Mouse (Mus musculus): ENCODE data around the gene Gm10563.
A peak's percentile ranks its signal among the peaks of the same experiment; 100 is the strongest.
"Not testable (repeated sequence)": the region's sequence is repeated elsewhere in the genome, so short reads cannot be mapped to it uniquely, and the experiment has no call there.

Gene Gm10563

DNA sequence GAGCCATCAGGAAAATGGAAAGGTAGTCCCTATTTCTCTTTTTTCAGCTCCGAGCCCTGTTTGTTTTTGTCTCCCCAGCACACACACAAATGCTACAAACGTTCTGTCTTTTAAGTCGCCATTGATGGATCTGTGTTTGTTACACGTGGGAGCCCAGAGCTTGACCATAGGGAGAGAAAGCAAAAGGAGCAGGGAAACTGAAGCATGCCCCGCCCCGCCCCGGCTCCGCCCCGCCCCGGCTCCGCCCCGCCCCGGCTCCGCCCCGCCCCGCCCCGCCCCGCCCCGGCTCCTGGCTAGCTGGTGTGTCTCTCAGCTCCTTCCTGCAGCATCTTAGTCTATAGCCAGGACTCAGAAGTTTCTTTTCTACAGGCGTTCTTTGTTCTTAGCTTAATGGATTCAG is 46.7 kb downstream of the Gm10563 start:
- DNase-seq (ENCODE audit: low read depth, low spot score) = no peak

DNA sequence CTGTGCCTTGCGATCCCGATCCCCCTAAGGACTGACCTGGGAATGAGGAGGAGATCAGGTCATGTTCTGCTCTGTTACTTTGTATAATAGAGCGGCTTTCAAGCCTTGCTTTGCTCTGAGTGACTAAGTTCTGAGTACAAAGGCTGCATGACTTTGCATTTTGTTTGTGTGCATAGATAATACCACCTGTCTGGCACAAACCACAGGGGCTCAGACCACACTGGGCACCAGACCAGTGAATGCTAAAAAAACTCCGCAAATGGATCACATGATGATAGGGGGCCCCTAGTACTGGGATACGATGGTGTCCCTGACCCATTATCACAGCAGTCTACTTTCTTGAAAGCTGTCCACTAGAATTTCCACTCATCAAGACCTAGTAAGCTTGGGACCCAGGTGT is 48.6 kb downstream of the Gm10563 start:
- DNase-seq (ENCODE audit: low read depth, low spot score) = no peak

DNA sequence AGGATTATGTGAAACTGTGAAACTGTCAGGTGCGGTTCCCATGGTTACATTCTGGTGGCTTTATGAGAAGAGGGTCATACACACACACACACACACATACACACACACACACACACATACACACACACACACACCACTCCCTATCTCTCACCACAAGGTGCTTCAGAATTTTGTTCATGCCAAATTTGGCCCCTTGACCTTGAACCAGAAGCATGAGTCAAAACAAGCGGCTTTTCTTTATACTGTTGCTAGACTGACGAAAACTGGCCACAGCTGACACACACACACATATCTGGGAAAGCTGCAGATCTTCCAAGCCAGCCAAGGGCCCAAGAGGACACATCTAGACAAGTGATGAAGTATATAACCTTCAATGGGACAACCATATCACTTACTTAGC is 49.4 kb downstream of the Gm10563 start:
- DNase-seq (ENCODE audit: low read depth, low spot score) = no peak

DNA sequence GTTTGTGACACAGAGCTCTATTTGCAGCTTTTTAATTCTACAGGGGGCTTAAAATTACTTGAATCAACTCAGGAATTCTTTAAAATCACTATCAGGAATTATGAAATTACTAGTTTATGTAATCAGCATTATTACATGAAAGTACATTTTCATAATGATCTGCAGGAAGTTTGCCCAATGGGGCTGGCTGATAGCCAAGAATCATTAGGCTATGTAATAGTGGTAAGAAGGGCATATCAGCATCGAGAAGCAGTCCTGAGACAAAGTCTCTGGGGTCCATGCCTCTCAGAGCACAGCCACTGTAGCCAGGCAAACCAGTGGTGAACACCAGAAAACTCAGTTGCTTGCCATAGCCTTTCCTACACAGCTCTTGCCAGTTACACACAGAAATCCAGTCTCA is 51.4 kb downstream of the Gm10563 start:
- DNase-seq (ENCODE audit: low read depth, low spot score) = no peak

DNA sequence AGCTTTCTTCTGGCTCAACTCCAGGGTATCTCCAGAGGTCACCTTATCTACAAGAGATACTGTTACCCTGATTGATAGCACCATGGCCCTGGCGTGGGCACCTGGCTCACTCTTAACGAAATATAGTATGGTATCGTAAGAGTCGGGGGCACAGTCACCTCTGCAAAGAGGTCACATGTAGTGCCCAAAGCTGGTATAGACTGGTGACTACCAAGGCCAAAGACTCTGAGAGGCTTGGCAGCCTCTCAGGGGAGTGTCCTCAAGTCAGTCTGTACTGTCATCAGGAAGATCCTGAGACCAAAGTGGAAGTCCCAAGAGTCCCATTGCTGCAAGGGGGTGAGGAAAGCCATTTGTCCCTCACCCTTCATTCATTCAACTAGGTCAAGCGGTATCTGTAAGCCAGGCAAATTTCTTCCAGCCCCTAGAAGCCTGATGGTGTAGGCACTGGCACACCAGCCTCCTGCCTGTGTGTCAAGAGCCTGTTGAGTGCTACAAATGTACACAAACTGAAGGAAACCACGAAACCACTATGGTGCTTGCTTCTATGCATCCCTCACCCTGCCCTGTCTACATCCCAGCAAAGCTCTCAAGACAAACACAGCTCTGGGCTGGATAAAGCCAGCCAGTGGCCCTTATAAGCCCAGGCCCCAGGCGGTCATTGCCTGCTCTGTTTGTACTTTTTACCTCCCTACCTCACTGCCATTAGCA is 54.0 kb downstream of the Gm10563 start:
- no peak for DNase-seq (ENCODE audit: low read depth, low spot score)

DNA sequence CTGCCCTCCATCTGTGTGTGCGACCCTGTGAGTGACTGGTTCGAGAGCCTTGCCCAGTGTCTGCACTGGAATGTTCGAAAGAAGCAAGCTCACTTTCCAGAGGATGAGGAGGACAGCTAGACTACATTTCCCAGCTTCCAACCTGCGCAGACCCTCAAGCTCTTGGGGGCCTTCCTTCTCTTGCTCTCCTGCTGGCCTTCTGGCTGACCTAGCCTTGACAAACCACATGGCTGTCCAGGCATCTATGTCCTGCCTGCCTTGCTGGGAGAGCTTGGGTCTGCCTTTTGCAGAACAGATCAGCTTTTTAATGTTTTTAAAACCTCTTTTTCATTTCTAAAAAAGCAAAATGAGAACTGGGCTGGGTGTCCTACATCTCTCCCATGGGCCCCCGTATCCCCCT is 55.9 kb downstream of the Gm10563 start:
- DNase-seq (ENCODE audit: low read depth, low spot score) = no peak

DNA sequence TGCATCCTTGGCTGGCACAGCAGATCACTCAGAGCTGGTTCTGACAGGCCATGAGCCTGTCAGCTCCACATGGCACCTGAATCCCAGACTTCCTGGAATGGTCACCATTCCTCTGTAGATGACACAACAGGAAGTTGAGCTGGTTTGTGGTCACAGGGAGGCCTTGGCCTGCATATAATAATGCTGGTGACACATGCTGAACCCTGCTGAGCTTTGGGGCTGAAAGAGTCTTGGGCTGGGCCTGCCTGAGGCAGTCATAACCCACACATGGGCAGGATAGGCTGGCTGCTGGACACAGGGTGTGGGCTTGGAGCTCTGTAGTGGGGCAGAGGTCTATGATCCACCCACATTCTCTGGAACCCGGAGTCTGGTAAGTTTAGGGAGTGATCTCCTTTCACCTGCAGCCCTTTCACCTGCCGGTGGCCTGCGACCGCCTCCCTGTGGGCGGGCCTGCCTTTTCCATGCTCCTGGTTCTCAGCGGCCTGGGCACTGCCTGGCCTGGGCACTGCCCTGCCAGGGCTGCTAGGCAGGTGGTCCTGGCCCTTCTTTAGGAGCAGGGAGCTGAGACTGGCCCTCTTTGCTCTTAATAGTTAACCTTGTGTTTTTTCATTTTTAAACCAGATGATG is 62.8 kb downstream of the Gm10563 start:
- no peak for DNase-seq (ENCODE audit: low read depth, low spot score)

DNA sequence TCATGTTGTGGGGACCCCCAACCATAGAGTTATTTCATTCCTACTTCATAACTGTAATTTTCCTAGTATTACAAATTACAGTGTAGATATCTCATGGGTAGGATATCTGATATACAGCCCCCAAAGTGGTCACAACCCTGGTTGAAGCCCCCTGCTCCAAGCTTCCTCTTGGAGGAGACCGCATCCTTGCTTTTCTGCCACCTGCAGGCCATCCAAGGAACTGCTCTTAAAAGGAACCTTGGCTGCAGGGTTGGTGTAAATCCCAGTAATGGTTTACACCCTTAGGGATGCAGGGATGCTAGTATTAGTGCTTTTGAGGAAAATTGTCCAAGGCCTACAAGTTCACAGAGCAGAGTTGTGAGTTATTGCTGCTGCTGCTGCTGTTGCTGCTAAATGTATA is 64.8 kb downstream of the Gm10563 start:
- DNase-seq (ENCODE audit: low read depth, low spot score) = peak; percentile 41

DNA sequence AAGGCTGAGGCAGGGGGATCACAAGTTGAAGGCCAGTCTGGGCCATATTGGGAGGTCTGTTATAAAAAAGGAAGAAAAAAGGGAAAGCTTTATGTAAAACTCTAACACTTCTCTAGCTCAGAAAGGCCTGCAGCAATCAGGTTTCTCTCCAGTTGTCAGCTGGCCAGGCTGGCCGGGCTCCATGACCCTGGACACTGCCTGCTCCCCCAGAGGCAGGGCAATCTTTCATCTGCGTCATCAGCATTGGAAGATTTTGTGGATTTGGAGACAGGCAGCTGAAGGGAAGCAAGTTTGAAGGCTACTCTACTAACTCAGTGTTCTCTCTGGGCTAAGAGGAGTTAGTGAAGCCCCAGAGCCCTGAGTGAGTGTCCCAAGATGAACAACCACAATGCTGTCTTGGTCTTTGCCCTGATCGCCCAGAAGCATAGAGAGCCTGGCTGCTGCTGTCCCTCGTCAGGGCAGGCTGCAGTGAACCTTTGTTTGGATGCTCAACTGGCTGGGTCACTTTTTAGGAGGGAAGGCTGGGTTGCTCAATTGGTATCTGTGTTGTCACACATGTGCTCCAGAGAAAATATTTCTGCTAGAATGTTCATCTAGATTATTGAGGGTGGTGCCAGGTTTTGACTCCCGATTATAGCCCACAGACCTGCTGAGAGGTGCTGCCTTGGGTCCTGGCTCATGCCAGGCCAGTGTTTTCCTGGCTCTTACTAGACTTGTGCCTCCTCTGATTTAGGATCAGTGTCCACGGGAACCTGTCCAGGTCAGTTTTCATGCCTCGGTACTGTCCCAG is 66.7 kb downstream of the Gm10563 start:
- DNase-seq (ENCODE audit: low read depth, low spot score) = no peak

DNA sequence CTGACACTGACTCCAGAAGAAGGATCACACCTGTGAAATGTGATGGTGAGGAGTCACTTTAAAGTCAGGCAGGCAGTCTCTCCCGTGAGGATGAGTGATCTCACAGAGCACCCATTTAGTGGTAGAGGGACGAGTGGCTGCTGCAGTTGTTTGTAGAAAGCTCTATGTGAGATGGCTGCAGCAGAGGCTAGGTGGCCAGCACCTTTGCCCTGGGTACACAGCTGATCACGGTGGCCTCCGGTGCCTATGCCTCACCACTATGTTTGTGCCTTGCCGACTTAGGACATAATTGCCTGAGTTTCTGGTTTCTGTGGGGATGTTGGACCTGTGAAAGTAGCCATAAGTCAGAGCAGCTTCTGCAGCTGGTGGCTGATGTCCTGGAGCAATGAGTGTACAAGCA is 67.5 kb downstream of the Gm10563 start:
- DNase-seq (ENCODE audit: low read depth, low spot score) = no peak

DNA sequence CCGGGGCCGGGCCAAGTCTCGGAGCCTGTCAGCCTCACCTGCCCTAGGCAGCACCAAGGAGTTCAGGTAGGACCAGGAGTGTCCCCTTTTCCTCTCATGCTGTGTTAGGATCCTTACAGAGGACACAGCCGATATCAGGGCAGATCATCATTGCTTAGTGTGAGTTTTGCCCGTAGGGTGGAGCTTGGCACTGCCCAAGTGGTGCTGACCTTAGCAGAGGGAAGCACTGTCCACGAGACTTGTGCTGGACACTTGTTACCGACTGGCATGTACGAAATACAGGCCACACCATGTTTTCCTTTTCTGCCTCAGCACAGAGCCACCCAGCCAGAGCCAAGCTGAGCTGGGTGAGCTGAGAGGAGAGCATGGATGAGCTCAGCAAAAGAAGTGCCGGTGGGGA is 68.1 kb downstream of the Gm10563 start:
- DNase-seq (ENCODE audit: low read depth, low spot score) = no peak

DNA sequence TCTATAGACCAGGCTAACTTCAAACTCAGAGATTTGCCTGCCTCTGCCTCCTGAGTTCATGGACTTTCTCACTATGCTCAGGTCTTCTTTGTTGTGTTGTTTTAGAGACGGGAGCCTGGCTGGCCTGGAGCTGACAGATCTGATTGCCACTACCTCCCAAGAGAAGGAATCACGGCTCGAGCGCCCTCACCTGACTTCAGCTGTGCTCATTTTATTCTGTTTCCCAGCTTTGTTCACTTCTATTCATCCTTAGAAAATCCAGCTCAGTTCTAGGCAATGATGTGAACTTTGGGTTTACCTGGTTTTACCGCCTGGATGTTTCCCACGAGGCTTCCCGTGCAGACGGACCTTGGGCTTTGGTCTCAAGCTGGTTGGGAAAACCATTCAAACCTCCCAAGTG is 69.7 kb downstream of the Gm10563 start:
- no peak for DNase-seq (ENCODE audit: low read depth, low spot score)

DNA sequence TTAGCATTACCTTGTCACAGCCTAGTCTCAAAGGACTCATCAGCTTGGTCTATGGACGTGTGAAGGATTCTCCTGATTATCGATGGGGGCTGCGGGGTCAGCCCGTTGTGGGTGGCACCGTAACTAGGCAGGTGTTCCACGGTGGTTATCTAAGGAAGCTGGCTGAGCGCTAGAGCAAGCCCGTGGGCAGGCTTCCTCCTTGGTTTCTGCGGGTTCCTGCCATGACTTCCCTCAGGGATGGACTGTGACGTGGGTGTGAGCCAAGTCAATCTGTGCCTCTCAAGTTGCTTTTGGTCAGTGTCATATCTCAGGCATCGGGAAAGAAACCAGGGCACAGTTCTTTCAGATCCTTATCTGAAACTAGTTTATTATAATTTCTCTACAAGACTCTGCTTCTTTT is 70.3 kb downstream of the Gm10563 start:
- no peak for DNase-seq (ENCODE audit: low read depth, low spot score)

DNA sequence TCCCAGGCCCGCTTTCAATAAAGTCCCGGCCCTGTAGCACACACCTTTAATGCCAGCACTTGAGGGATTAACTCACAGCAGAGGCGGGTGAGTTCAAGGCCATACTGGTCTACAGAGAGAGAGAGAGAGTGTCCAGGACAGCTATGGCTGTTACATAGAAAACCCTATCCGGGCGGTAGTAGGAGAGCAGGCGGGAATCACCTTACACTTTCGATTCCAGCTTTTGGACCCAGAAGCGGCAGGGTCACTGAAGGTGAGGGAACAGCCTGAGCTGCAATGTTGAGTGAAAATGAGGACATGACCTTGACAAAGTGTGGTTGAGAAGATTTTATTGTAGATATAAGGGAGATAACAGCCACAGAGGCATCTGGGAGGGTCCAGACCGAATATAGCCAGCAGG is 71.3 kb downstream of the Gm10563 start:
- DNase-seq (ENCODE audit: low read depth, low spot score) = no peak

DNA sequence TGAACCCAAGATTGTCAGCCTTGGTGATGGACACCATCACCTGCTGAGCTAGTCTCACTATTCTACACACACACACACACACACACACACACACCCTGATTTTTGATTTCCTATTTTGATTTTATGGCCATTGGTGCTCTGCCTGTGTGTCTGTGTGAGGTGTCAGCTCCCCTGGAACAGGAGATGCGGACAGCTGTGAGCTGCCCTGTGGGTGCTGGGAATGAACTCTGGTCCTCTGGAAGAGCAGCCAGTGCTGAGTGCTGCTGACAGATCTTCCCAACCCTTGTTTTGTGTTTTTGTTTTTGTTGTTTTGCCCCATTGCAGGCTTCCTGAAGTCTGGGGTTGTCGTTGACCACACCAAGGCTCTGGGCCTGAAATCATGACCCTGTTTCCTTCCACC is 72.1 kb downstream of the Gm10563 start:
- DNase-seq (ENCODE audit: low read depth, low spot score) = no peak

DNA sequence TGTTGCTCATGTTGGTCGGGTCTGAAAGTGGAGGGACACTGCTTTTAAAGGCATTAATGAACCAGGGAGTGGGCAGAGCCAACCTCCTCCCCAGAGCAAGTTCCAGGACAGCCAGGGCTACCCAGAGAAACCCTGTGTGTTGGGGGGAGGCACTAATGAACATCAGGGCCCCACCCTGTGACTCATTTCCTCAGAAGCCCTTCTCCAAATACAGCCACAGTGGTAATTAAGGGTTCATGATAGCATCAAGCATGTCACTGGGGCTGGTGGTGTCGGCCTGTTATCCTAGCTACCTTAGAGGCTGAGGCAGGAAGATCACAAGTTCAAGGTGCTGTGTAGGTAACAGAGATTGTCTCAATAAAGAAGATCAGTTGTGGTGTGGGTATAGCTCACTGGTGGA is 73.8 kb downstream of the Gm10563 start:
- DNase-seq (ENCODE audit: low read depth, low spot score) = no peak

DNA sequence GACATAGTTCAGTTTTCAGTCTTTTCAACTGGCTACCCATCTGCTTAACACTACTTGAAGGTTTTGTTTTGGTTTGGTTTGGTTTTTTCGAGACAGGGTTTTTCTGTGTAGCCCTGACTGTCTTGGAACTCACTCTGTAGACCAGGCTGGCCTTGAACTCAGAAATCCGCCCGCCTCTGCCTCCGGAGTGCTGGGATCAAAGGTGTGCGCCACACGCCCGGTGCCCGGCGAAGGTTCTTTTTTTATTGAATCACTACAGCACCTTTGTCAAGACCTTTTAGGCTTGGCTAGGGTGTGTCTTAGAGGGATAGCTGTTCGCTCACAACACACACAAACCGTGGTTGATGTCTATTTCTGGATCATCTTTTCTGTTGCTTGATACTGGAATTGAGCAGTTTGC is 74.9 kb downstream of the Gm10563 start:
- DNase-seq (ENCODE audit: low read depth, low spot score) = not testable (repeated sequence)

DNA sequence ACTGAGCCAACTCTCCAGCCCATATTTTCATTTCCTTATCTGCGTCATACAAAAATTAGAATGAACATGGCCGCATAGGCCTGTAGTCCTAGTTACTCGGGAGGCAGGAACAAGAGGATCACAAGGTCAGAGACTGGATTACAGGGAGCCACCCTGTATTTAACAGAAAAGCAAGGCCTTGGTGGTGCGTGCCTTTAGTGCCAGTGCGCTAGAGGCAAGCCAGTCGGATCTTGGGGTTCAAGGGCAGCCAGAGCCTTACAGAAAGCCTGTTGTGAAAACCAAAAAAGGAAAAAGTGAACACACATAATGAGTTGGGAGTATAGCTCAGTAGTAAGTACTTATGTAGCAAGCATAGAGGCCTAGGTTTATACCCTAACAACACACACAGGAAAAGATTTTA is 75.4 kb downstream of the Gm10563 start:
- no peak for DNase-seq (ENCODE audit: low read depth, low spot score)

DNA sequence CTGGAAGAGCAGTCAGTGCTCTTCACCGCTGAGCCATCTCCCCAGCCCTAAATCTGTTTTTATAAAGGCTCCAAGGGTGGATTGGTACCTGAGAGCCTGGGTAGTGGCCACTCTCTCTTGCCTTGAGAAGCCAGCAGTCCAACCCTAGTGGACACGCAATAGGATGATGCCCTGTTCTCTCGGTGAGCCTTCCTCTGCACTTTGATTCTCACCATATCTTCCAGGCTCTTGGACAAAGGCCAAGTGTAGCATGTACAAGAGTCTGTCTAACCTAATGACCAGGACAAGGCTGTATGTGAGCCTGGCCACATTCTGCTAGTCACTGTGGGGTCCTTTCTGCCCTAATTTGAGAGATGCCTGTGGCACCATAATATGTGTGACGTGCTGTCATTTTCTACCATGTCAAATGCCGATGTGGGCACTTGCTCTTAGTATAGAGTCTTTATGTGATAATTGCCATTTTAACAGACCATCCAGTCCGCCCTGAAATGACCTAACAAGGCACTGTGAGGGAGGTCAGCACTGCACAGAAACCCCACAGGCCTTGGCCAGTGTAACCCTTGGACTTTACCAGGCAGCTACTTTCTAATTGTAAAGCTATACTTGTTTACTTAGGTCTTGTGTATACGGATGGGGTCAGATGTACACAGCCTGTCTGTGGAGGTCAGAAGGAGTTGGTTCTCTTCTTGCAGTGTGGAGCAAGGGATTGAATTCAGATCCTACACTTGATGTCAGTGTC is 76.4 kb downstream of the Gm10563 start:
- no peak for DNase-seq (ENCODE audit: low read depth, low spot score)

DNA sequence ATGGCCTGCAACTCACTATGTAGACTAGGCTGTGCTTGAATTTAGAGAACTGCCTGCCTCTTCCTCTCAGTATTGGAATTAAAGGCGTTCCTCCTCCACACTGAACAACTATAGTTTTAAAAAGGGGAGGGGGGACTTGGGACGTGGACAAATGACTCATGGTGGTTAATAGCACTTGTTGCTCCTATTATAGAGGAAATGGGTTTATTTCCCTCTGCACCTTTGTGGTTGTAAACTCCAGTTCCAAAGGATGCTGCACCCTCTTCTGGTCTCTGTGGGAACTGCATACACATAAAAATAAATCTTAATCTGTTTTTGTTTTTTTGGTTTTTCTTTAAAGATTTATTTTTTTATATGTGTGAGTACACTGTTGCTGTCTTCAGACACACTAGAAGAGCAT is 77.0 kb downstream of the Gm10563 start:
- DNase-seq (ENCODE audit: low read depth, low spot score) = no peak

DNA sequence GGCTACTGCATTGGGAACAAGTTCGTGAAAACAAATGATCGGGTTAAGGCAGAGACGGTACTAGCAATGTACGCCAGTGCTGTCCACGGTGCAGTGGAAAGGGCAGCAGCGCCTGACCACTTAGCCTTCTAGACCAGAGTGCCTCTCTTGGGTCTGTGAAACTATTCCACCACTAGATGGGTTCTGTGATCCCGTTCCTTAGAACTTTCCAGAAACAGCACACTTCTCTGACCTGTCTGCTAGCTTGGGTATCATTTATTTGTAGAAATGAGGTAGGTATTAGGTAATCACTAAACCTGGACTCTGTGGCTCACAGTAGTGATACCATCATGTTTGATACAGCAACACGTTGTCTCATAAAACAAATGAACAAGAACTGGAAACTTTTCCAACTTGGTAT is 78.7 kb downstream of the Gm10563 start:
- DNase-seq (ENCODE audit: low read depth, low spot score) = no peak

Data from embryo, embryonic 11.5 days (tissue).